Mouse (Mus musculus) CD8-positive naive resting alpha-beta T cell, adult 2 months (primary cell): Measurements from ENCODE around the gene Dmap1.

ENCODE experiments used
- DNase-seq, 2 experiments: peaks; one replicate each; pipeline ENCODE4 v3.0.0; 2022; ENCODE audit warnings: low read depth in 2 of 2, low spot score in 2 of 2

Gene Dmap1

GRCm38 (mm10) chr4:117681931-117682461 is at the start of gene Dmap1:
Gene Dmap1, minus strand, starts transcription at chr4:117682273.
- DNase-seq: peak; percentile 74

GRCm38 (mm10) chr4:117724112-117724511 is 42.0 kb upstream of the Dmap1 start, which contains the start of gene Gm12845:
Gene Gm12845, plus strand, starts transcription at chr4:117724412.
- no peak for DNase-seq

- DNase-seq: no peak
Observed at GRCm38 (mm10) chr4:117713303-117714098, 31.4 kb upstream of the Dmap1 start.

GRCm38 (mm10) chr4:117712314-117712713 is 30.2 kb upstream of the Dmap1 start:
- no peak for DNase-seq

- DNase-seq: no peak
Observed at GRCm38 (mm10) chr4:117708780-117709550, 26.9 kb upstream of the Dmap1 start.

DNA sequence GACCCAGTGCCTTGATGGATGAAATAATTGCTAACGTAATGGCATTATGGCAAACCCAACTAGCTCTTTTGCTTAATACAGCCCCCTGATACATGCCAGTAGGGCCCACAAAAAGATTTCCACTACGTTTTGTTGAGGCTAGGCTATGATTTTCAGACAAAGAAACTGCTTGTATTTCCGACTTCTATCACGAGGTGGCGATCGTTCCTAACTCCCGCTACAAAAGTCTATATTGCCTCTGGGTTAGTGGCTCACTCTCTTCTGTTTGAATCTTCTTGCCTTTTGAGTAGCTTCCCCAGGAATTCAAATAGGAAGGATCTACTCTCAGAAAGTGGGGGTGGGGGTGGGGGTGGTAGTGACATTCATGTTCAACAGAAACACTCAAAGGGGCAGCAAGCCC is 23.3 kb upstream of the Dmap1 start:
- peak in 1 of 2 experiments; percentile 20 for DNase-seq

- DNase-seq: no peak
Observed at GRCm38 (mm10) chr4:117686354-117686753, 4.3 kb upstream of the Dmap1 start.

- DNase-seq: no peak
Observed at GRCm38 (mm10) chr4:117683048-117683768, 1.1 kb upstream of the Dmap1 start.

DNA sequence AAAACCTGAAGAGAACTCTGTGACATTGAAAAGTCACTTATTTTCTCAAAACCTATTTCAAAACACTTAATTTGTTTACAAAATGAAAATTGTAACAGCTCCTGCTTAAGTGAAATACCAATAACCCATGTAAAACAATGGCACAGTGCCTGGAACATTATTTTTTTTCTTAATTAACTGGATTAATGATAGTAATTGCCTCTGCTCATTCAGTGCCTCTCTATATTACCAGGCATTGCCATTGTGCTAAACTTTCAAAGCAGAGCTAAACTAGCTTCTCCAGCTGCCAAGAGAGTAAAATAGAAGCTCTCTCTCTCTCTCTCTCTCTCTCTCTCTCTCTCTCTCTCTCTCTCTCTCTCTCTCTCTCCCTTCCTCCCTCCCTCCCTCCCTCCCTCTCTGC is 390 bp upstream of the Dmap1 start:
- DNase-seq: no peak

DNA sequence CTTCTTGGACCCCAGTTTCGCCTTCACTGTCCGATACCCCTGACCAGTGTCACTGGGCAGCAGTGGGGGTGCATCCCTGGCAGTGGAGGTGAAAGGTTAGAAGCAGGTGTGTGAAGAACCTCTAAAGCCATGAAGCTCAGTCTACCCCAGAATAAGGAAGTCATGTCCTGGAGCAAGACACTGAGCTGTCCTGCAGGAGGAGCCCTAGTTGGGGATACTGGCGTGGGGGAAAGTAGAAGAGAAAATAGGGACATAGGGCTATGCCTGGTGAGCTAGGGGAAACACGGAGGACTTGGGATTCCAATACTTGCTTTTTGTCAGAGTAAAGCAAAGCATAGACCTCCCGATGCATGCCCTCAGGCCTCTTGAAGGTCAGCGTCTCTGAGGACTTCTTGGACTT is 1.1 kb downstream of the Dmap1 start:
- no peak for DNase-seq

DNA sequence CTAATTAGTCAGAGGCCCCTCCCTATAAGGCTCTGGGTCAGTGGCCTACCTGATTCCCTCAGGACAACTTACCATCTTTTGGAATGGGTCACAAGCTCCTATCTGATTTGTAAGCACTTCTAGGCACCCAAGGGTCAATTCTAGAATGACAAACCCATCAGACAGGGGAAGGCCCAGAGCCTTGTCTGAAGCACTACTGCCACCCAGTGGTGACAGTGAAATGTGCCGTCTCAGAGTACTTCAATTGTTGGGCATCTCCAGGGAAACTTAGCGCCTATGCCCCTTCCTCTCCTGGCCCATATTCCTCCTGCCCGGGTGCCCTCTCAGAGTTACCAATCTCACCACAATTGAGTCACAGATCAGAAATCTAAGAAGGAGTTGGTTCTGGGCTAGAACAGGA is 5.2 kb downstream of the Dmap1 start:
- DNase-seq: peak; percentile 38 to 65

DNA sequence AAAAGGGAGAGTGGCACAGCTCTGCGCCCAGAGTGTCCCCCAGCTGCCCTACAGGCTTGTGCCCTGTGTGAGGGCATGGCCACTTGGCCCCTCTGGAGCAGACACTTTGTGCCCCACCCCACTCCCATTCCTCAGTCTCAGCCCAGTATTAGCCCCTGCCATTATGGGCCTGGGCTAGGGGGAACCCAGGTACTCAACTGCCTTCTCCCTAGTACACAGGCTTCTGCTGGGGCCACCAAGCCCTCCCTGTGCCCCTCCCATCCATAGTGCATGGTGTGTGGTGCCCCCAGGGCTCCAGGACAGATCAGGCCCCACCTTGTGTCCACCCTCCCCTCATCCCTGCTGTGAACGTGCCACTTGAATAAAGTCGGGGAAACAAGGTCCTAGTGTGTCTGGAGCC is 8.2 kb downstream of the Dmap1 start:
- no peak for DNase-seq

GRCm38 (mm10) chr4:117672042-117672441 is 10.0 kb downstream of the Dmap1 start:
- DNase-seq: no peak

DNA sequence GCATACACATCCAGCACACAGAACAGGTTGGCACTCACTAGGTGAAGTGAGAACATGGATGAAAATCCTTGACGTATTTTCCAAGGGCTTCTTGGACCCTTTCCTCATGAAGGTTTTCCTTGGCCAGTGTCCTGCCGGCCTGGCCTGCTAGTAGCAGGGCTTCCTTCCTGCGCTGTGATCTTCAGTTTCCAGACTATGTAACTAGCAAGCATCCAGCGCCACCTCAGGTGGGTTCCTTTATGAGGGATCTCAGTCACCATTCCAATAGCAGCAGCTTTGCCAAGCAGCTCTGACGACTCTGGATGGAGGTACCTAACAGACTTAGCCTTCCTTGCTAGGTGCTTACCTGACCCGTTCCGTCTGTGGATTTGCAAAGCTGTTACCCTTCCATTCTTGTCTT is 12.2 kb downstream of the Dmap1 start:
- no peak for DNase-seq

DNA sequence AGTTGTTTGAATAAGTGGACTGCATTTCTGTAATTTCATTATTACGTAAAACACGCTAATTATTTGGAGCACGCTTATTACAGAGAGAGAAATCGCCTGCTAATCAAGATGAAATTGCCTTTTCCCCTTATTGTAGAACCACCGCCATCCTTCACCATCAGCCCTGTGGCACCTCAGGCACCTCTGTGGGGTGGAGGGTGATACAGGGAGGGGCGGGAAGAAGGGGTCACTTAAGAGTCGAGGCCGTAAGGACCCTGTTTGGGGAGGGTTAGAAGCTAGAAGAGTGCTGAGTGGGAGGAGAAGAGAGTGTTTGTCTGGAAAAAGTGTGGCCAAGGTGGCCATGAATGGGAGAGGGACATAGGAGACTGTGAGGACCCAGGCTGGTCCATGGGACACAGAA is 16.0 kb downstream of the Dmap1 start:
- no peak for DNase-seq

DNA sequence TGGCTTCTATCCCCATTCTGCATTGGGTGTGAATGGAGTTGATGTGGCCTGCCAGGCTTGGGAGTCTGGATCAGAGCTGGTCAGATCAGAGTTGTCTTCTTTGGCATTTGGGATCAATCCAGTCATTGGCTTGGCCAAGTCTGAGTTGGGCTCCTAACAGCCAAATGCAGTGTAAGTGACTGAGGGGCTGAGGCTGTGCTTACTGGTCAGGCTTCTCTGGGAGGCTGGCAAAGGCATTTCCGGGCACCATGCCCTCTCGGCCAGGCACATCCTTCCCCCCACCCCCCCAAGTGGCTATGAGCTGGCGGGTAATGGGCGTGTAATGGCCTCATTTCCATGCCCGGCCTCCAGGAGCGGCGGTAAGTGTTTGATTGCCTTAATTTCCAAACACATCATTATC is 16.5 kb downstream of the Dmap1 start:
- no peak for DNase-seq

- no peak for DNase-seq
Observed at GRCm38 (mm10) chr4:117664411-117665137, 17.5 kb downstream of the Dmap1 start.

DNA sequence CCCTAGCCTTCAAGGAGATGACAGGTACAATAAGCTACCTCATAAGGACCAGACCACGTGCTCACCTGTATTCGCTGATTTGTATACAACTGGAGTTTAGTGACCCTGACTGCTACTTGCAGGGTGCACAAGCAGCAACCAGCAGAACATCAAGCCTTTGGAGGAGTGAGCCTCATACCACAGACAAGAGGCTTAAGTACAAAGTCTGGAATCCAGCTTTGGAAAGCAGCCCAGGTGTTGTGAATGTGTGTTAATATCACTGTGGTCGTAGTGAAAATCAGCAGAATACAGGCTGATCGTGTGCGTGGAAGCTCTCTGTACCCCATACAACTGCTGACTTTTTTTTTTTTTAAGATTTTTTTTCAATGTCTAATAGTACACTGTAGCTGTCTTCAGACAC is 22.1 kb downstream of the Dmap1 start:
- DNase-seq: no peak

GRCm38 (mm10) chr4:117658582-117659444 is 23.3 kb downstream of the Dmap1 start:
- no peak for DNase-seq

GRCm38 (mm10) chr4:117657646-117658045 is 24.4 kb downstream of the Dmap1 start:
- DNase-seq: no peak
